Mouse (Mus musculus) spleen, postnatal 10 days (tissue): ENCODE data around the gene B3gnt9.
A peak's percentile ranks its signal among the peaks of the same experiment; 100 is the strongest.
"Not testable (repeated sequence)": the region's sequence is repeated elsewhere in the genome, so short reads cannot be mapped to it uniquely, and the experiment has no call there.

Experiments used
- DNase-seq, 2 experiments: peaks; one replicate each; pipeline ENCODE4 v3.0.0; 2021 to 2022; ENCODE audit warnings: low spot score in 2 of 2

Gene B3gnt9

DNA sequence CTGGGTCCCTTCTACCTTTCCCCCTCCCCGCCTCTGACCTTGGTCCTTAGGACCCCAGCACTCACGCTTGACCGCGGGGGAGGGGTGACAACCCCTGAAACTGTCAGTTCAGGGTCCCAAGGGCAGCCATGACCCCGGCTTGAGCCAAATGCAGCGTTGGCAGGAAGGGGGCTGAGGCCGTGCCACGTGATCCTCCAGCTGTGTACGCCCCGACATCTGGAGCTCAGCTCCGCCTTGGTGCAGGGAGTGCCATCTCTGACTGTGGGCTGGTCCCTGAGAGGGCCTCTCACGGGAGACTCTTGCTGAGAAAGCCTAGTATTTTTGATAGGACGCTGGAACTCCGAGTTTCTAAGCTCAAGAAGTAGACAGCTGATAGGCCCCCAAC is at the start of gene B3gnt9:
Gene B3gnt9, minus strand, starts transcription at position 188 of the 385 bp plus-strand sequence.
- DNase-seq = peak in 1 of 2 experiments; percentile 74

DNA sequence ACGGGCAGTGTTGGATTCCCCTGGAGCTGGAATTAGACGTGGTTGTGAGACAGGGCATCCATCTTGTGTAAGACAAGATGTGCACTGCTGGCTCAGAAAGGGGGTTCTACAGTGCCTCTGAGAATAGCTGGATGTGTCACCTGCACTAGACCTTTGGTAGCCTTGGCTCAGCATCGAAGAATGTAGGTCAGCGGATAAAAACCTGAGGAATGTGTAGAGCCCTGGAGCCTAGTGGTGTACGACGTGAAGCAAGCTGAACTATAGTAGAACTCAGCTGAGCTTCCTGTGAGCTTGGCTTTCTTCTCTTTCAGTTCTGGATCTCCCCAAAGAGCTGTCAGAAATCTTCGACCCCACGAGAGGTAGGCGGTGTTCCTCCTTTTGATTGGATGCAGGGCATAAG is 48.9 kb upstream of the B3gnt9 start:
- no peak for DNase-seq

DNA sequence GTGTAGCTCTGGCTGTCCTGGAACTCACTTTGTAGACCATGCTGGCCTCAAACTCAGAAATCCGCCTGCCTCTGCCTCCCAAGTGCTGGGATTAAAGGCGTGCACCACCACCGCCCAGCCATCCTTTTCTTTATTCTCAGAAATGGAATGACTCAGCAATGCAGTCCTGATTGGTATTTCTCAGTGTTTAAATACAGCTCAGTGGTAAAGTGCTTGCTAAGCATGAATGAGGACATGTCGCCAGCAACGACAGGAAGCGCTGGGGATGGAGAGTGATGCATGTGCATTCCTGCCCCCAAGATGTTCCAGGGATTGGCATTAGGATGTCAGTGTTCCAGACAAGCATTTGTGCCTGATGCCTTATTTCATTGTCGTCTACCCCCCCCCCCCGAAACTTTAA is 48.4 kb upstream of the B3gnt9 start:
- DNase-seq = no peak

DNA sequence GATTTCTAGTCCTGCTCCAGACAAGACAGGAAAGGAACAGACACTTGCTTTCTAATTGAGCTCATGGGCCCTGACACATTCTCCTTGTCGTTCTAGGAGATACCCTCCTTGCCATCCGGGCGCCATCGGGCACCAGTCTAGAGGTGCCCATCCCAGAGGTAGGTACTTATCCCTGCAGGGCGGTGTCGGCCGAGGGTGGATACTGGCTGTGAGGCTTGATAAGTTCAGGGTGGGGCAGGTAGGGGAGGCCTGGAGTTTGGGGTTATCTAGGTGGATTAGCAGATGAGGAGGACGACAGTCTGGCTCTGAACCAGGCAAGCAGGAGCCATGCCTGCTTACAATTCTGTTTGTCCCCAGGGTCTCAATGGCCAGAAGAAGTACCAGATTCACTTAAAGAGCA is 45.0 kb upstream of the B3gnt9 start:
- DNase-seq = peak; percentile 77 to 87

DNA sequence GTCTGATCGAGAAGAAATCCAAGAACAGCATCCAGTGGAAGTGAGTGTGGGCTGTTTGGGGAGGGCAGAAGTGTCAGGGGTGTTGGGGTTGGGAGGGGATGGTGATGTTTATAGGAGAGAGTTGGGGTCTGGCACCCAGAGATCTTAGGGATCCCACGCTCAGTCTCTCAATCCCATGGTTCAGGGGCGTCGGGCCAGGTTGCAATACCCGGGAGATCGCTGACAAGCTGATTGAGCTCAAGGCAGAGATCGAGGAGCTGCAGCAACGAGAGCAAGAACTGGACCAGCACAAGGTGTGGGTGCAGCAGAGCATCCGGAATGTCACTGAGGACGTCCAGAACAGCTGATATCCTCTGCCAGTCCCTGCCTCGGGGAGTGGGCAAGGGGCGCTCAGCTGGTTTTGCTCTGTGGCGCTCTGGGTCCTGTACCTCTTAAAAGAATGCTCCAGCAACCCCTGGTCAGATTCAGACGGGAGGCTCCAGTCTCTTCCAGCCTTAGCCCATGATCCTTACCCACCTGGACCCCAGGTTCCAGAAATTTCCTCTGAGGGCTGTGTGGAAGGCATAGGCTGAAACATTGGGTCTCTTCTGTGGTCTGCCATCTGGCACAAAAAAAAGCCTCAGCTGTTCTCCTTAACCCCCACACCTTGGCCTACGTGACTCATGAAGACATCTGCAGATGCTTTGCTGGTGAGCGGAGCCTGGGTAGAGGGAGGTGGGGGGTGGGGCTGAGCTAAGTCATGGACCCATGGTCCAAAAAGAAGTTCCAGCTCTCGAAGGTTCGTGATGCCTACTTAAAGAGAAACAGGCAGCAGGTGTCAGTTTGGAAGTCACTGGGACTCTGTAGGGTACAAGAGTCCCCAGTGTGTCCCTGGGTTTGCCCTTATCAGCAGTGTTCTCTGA is 43.6 kb upstream of the B3gnt9 start:
- DNase-seq = peak; percentile 59 to 63

DNA sequence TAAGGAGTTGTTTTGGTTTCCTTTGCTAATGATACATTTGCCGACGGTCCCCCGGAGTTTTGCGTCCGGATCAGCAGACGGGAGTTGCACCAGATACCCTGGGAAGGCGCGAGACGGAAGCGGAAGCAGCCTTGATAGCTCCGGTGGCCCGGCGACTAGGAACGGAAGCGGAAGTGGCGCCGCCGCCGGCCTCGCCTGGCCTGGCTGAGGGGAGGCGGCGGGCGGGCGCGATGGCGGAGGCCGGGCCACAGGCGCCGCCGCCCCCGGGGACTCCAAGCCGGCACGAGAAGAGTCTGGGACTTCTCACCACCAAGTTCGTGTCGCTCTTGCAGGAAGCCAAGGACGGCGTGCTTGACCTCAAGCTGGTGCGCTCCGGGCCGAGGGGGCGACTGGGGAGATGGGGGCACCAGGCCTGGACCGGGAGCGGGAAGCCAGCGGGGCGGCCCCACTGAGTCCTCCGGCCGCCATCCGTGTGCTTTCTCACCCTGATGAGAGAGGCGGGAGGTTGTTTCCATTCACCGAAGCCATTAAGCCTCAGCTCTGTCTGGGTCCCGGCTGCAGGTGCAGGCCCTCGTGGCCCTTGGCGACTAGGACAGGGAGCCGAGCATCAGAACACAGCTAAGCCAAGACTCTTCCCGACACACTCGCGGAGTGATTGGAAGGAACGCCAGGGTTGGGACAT is 42.7 kb upstream of the B3gnt9 start, which contains the start of gene E2f4:
Gene E2f4, plus strand, starts transcription at position 153 of the 682 bp plus-strand sequence.
- peak; percentile 86 to 94 for DNase-seq

DNA sequence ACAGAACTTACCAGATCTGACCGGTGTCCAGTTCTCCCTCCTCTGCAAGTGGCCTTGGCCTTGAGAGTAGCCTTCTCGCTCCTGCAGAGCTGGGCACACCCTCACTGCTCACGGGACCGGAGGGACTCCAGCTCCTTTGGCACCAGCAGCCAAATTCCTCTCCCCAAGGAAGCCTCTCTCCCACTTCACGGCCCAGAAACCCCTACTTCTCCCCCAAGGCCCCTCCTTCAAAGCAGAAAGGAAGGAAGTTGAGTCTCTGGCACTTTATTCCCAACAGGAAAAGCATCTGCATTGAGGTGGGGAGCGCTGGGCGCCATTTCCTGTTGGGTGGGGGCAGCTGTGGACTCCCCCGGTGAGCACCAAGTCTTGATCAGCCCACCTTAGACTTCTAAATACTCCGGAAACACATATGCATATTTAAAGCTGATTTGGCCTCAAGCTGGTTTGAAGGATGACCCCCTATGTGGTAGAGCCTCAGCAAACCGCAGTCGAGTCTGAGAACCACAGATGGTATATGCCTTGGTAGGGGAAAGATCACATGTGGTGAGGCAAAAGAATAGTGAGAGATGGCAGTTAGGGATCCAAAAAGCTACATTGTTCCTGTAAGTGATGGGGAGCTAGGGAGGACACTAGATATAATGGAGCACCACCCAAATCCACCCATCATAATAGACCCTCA is 41.1 kb upstream of the B3gnt9 start, which contains the start of gene Exoc3l:
Gene Exoc3l, minus strand, starts transcription at position 207 of the 679 bp plus-strand sequence.
- DNase-seq = no peak

DNA sequence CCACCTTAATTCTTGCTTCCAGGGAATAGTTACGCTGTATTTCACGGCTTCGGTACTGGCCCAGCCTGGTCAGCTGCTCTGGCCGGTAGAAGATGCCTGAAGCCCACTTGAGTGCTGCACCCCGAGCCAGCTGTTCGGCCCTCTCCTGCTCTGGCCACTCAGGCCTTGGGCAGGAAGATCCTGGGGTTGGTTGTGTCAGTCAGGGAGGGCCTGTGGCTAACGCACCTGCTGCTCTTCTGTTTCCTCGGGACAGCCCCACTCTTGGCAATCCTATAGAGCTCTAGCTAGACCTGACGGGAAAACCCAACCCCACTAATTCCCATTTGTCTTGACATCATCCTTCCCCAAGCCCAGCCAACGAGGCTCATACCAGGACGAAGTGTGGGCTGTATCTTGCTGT is 40.3 kb upstream of the B3gnt9 start:
- DNase-seq = no peak

DNA sequence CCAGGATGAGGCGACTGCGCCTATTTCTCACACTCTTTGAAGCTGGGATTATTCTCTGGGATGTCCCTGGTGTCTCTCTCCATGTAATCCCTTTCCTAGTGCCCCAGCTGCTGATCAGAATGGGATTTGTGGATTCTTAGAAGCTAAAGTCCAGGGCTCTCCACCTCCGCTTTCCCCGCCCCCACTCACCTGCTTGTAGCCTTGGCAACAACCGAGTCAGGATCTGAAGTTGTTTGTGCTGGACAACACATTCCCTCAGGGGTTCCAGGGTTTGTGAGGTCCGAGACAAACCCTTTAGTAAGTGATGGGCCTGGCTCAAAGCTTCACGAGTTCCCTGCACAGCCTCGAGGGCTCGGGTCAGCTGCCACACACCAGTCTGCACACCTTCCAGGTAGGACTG is 39.8 kb upstream of the B3gnt9 start:
- no peak for DNase-seq

DNA sequence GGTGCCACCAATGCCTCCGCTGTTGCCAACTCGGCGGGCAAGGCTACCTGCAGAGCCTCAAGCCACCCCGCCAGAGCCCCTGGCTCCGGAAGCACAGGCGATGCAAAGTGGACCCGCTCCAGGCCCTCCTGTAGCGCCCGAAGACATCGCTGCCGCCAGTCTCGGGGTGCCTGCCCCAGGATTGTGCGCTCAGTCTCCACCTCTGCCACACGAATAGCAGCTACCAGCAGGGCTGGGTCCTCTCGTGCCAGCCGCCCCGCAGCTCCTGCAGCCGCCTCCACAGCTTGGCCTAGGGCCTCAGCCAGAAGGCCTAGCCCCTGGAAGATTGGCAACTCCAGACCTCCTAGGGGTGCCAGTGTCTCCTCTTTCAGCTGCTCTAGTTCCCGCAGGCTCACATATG is 38.5 kb upstream of the B3gnt9 start:
- DNase-seq = no peak

DNA sequence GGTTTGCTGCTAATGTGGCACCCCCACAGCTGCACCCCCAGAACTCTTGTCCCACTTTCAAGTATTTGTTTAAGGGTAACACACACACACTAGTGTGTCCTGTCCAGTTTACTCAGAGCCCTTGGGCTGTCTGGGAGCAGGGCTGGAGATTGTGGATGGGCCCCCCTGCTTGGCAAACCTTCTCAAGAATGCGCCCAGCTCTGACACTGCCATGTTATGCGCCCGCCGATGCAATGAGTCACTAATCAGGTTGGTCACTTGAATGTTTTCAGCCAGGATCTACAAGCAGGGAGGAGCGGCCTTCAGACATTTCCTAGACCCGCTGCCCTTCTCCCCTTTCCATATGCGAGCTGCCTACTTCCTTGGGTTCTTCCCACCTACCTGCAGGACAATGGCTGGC is 37.5 kb upstream of the B3gnt9 start:
- DNase-seq = no peak

DNA sequence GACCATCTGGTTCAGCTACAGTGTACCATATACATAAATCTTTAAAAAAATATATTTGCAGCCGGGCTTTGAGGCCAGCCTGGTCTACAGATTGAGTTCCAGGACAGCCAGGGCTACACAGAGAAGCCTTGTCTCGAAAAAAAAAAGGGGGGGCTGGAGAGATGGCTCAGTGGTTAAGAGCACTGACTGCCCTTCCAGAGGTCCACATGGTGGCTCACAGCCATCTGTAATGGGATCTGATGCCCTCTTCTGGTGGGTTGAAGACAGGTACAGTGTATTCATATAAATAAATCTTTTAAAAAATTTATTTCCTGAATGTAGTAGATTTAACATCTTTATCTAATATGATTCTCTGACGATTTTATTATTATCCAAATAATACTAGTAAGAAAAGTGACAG is 36.8 kb upstream of the B3gnt9 start:
- not testable (repeated sequence) for DNase-seq

DNA sequence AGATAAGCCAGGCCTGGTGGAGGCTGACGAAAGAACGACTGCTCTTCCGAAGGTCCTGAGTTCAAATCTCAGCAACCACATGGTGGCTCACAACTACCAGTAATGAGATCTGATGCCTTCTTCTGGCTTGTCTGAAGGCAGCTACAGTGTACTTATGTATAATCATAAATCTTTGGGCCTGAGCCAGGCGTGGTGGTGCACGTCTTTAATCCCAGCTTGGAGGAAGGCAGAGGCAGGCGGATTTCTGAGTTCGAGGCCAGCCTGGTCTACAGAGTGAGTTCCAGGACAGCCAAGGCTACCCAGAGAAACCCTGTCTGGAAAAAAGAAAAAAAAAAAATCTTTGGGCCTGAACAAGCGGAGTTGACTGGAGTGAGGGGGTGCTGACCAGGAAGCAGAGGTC is 36.4 kb upstream of the B3gnt9 start:
- not testable (repeated sequence) for DNase-seq

DNA sequence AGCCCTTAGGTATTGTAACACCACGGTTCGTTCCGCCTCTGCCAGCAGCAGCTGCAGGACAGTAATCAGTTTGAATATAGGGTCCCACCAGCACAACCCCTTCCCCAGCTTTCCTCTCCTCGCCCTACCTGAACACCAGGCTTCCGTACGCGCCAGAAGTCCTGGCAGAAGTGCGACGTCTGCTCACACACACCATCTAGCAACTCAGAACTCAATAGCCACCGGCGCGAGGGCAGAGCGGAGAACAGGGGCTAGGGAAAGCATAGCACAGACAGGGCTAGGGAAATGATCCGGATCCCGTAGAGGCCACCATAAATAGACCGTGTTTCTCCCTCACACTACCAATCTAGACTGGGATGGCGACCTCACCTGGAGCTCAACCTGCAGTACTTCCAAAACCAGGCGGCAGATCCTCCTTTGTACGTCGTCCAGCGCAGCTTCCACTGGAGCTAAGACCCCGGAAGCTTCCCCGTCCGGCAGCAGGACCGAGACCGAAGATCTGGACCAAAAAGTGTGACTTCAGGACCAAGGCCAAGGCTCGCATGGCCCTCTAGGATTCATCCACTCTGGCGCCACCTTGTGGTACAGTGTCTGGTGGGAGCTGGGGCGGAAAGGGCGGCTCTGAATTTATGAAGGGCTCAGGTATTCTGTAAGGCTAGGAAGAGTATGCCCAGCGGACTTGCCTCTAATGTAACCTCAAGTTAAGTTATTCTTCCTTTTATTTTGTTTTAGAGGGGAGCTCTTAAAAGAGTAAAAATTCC is 35.8 kb upstream of the B3gnt9 start:
- peak; percentile 96 to 98 for DNase-seq

DNA sequence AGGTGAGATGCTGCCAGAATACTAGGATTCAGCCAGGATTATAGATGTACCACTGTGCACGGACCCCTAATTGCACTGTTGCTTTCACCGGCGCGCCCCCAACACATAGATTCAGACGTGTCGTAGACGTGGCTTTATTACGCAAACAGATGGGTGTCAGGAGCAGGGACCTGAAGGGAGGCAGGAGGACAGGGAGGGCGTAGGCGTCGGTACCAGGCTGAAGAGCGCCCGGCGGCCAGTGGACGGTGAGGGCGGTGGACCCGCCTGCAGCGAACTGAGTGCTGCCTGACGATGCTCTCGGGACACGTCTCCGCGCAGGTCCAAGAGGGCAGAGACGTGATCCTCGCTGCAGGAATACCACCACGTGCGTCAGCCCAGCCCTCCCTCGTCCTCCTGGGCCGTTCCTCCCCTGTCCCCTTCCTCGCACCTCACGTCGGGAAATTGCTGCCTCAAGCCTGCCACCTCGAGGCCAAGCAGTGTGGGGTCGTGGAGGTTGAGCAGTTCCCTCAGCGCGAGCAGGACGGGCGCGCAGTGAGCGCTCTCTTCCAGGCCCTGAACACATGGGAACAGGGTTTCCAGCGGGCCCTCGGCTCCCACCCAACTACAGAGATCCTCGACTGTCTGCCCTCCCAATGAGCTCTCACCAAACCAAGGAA is 35.0 kb upstream of the B3gnt9 start, which contains the start of gene 4931428F04Rik:
Gene 4931428F04Rik, minus strand, starts transcription at position 60 of the 656 bp plus-strand sequence.
- DNase-seq = peak in 1 of 2 experiments; percentile 64

DNA sequence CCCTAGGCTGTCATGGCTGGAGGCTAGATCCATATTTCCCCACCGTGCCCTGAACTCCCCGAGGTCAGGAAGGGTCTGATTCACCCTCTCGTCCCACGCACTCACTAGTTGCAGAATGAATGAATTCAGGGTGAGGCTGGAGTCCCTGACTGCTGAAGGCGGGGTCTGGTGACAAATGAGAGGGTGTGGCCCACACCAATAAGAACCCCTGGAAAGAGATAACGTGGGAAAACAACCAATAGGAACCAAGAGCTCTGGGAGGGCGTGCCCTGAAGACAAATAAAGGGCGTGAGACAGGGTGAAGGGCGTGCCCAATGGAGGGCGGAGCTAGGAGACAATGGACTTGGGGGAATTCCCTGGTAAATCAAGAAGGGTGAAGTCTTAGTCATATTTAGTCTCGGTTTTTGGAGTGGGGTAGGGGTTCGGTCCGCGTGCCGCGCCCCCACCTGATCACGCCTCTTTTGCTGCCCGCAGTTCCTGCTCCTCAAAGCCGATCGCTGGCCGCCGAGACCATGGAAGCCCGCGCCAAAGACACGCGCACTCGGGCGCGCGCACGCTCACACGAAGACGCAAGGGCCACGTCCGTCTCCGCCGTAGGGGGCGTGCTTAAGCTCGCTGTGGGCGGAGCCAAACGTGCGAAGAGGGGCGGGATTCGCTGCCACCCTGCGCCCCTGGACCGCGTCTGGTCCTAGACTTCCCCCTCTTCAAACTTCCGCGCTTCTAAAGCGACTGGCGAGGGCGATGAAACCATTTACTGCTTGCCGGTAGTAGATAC is 34.2 kb upstream of the B3gnt9 start:
- peak; percentile 81 to 94 for DNase-seq

DNA sequence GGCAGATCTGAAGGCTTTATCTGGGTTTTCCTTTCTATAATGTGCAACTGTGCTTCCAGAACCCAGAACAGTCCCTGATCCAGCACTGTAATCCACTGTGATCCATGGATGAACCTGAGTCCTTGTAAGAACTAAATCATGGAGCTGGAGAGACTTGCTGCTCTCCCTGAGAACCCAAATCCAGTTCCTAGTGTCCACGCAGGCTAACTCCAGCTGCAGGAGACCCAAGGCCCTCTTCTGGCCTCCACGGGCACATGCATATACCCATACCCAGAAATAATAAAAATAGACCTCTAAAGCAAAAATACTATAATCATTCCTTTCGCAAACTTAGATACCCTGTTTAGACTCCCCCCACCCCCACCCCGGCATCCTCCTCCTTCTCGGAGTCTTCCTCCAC is 33.3 kb upstream of the B3gnt9 start:
- DNase-seq = no peak

DNA sequence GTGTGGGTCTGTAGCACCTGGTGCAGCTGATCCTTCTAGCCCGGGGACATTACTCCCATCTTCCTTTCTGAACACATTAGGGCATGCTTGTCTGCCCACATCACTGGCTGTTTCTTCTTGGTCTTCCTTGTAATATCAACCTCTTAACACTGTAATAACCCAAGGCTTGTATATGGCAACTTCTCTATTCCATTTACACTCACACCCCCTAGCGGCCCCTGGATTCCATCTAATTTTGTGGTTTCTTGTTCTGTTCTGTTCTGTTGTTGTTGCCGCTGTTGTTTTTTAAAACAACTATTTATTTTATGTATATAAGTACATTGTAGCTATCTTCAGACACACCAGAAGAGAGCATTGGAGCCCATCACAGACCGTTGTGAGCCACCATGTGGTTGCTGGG is 32.0 kb upstream of the B3gnt9 start:
- no peak for DNase-seq

DNA sequence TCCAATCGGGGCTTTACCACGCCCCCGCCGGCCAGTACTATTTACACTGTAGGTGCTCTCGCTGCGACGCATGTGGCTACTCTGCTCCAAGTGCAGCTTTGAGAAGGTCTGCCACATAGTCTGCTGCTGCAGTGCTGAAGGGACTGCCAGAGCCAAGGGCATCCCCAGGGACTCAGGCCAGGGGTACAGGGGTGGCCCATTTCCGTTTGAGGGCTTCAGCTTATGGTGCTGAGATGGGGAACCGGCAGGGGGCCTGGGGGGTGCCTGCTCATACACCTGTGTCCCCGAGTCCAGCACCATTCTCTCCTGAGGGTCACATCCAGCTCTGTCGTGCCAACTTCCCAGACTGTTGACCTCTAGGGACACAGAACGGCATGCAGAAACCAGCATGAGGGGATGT is 30.6 kb upstream of the B3gnt9 start:
- DNase-seq = no peak

DNA sequence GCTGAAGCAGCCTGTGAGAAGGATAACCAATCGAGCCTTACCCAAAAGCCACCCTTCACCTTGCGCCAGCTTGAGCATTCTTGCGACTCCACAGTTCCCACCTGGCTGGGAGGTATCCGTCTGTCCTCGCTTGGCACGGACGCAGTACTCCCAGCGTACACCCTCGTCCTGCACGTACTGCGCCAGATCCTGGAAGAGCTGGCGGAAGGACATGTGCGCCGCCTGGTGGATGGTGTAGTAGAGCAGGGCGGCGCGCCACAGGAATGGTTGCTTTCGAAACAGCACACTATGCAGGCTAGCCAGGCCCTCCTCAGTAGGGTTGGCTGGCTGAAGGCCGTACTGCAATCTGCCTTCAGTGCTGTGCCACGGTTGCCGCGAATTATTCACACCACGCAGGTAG is 28.1 kb upstream of the B3gnt9 start:
- DNase-seq = peak in 1 of 2 experiments; percentile 78
